Mouse (Mus musculus): ENCODE data around the gene Qprt. TPM values are rescaled to one million over a fixed set of nuclear protein-coding genes. Genes with fewer than 3 reads are reported as not detected.

Qprt gene
- total RNA-seq (2021) = 1 to 10 TPM; 4.6 to 5.2 TPM
- long read RNA-seq, experiment 1, transcript Qprt-201 (4 exons, 2,050 nt) = major isoform, 6 of 8 reads
- long read RNA-seq, experiment 1, partial matches to known transcripts = 2 of 8 reads
- long read RNA-seq, experiment 1, other reads (novel, unspliced or antisense) = 0 of 8 reads
- long read RNA-seq, experiment 2, partial matches to known transcripts = 0 of 5 reads
- long read RNA-seq, experiment 2, other reads (novel, unspliced or antisense) = 1 of 5 reads

- no peak for DNase-seq (ENCODE audit: low spot score in 2 of 2)
Observed at GRCm38 (mm10) chr7:127121911-127122270, at the start of gene Qprt. Gene Qprt, minus strand, starts transcription at chr7:127122226.

DNA sequence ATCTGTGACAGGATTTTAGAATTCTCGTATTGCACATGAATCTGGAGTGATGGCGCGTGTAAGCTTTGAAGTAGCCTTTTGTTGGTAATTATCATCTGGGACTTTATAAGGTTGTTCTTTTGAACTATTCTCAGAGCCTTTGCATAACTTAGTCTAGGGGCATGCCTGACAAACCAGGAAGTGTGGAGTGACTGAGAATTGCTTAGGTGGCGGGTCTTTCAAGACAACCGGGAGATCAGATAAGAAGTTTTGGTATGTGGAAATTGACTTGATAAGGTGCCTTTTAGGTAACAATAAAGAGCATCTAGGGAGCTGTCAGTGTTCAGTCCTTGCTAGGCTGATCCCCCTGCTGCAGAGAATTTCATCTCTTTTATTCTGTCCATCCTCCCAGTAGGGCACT, 44.5 kb upstream of the Qprt start:
- no peak for DNase-seq (ENCODE audit: low spot score in 2 of 2)

DNA sequence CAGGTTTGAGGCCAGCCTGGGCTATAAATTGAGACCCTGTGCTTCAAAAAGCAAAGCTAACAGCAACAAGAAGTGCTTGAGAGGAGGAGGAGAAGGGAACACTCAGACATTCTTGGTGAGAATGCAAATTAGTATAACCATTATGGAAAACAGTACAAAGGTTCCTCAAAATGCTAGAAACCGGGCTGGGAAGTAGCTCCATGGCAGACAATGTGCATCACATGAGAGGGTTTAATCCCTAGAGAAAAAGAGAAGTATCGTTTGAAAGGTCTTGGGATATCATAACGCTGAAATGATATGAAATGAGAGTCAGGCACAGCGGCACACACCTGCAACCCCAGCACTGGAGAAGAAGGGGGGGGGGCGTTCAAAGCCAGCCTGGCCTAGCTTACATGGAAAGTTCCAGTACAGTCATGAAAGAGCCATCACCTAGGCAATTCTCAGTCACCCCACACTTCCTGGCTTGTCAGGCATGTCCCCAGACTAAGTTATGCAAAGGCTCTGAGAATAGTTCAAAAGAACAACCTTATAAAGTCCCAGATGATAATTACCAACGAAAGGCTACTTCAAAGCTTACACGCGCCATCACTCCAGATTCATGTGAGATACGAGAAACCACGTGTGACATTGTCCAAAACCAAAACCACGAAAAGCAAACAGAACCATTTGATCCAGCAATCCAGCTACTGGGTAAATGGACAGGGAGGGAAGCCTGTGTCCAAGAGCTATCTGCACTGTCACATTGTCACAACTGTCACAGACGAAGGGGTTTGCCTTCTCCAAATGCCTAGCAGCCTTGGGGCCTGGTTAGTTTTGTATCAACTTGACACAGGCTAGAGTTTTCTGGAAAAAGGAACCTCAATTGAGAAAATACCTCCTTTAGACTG, 43.8 kb upstream of the Qprt start:
- DNase-seq (ENCODE audit: low spot score in 2 of 2) = no peak

- DNase-seq (ENCODE audit: low spot score in 2 of 2) = no peak
Observed at GRCm38 (mm10) chr7:127164002-127164401, 42.0 kb upstream of the Qprt start.

GRCm38 (mm10) chr7:127162546-127162945, 40.5 kb upstream of the Qprt start:
- no peak for DNase-seq (ENCODE audit: low spot score in 2 of 2)

DNA sequence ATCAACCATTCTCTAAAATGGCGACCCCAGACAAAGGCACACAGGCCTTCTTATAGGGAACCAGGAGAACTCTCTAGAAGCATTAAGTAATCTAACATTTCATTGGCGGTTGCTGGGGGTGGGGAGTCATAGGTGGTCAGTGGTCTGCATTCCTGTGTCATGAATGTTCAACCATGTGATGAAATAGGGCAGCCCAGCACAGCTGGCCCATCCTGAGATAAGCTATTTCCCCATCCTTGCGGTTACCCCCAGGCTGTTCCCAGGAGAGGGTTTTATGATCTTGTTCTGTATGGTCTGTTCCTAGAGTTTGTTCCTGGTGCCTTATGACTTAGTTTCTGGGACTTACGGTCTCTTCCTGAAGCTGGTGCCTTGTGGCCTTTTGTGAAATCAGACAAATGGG, 35.5 kb upstream of the Qprt start:
- no peak for DNase-seq (ENCODE audit: low spot score in 2 of 2)

- no peak for DNase-seq (ENCODE audit: low spot score in 2 of 2)
Observed at GRCm38 (mm10) chr7:127153477-127153876, 31.5 kb upstream of the Qprt start.

- no peak for DNase-seq (ENCODE audit: low spot score in 2 of 2)
Observed at GRCm38 (mm10) chr7:127152464-127152863, 30.4 kb upstream of the Qprt start.

GRCm38 (mm10) chr7:127147901-127148300, 25.9 kb upstream of the Qprt start:
- no peak for DNase-seq (ENCODE audit: low spot score in 2 of 2)

DNA sequence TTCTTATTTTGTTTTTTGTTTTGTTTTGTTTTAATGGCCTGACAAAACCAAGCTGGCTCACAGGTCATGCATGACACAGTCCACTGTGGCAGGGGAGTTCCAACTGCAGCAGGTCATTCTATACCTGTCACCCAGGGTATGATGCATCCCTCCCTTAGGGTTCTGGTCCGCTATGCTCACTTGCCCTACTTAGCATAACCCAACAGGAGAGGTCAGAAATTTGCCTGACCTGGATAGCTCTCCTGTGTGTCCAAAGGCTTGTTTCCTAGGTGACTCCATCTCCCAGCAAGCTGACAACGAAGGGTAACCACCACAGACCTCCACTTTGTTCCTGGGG, 24.2 kb upstream of the Qprt start:
- DNase-seq (ENCODE audit: low spot score in 2 of 2) = no peak

DNA sequence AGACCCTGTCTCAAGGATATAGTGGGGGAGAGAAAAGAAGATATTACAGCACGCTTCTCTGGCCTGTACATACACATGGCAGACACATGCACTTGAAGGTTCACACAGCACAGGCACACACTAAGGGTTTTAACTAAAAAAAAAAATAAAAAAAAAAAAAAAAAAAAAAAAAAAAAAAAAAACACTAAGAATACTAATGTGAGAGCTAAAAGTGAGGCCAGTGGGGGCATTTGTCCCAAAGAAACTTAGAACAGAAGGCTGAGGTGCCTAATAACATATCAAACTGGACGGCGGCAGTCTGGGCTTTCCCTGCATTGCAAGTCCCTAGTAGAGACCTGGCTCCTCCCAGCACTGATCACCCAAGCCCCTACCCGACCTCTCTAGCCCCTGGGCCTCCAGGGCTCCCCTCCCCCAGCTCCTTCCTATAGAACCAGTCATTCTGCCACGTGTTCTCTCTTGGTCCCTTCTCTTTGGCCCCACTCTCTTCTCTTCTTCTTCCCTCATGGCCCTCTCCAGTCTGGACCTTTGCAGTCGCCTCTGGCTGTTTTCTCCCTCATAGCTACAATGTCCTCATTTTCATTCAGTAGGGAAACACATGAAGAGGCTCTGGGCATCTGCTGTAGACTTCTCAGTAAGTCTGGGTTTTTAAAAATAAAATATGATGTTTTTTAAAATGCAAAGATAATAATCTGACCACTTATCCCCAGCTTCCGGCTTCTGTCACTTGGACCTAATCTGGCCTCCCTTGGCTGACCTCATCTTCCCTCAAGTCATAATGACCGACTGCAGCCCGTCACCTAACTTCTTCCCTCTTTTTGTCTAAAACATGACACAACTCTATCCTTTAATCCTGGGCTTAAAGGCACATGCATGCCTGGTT, 23.6 kb upstream of the Qprt start:
- DNase-seq (ENCODE audit: low spot score in 2 of 2) = no peak

DNA sequence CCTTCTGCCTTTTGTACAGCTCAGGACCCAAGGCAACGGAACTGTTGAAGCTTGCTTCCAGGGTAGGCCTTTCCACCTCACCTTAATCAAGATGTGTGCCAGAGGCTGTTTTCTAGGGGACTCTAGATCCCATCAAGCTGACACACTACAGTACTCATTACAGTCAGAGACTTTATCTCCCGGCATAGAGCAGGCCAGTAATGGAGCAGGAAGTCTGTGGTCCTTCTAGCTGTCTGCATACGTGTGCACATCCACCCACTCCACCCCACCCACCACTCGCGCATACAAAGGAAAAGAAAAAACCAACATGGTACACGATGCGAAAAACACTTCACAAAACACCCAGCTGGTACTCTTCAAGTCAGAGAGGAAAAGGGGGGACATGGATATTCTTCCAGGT, 22.4 kb upstream of the Qprt start:
- no peak for DNase-seq (ENCODE audit: low spot score in 2 of 2)

GRCm38 (mm10) chr7:127142666-127143065, 20.6 kb upstream of the Qprt start:
- no peak for DNase-seq (ENCODE audit: low spot score in 2 of 2)

GRCm38 (mm10) chr7:127142214-127142613, 20.2 kb upstream of the Qprt start:
- no peak for DNase-seq (ENCODE audit: low spot score in 2 of 2)

DNA sequence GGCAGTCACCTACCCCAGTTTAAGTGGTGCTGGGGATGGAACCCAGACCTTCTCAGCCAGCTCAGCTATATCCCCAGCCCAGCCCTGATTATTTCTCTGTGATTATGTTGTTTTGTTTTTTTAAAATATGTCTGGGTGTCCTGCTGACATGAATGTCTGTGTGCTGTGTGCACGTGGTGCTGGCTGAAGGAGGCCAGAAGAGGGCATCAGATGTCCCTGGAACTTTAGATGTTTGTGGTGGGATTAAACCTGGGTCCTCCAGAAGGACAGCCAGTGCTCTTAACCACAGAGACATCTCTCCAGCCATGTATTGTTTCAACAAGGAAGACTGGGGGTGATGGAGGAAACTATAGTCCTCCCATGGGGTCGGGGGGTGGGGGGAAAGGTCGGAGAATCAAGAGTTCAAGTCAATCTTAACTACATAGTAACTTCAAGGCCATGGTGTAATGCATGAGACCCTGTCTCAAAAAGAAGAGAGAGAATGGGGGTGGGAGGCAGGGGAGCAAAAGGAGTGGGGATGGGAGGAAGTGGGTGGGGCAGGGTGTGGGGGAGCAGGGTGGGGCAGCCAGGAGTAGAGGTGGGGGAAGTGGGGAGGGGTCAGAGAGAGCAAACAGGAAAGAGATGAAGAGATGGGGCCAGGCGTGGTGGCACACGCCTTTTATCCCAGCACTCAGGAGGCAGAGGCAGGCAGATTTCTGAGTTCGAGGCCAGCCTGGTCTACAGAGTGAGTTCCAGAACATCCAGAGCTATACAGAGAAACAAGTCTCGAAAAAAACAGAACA, 18.8 kb upstream of the Qprt start:
- no peak for DNase-seq (ENCODE audit: low spot score in 2 of 2)

DNA sequence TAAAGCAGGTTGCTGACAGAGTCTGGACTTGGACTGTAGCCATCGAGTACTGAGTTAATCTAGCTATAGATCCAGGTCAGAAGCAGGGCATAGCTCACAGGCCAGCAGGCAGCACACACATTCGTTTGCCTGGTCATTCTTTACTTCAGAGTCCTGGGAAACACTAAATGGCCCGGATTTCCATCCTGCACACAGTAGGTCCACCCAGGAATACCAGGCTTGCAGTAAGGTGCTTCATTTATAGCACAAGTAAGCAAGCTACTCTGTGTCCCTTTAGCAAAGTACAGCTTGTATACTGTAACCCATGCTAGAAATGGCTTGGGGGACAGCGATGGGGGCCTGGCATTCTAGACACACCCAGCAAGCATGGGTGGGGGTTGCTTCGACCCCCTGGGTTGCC, 17.5 kb upstream of the Qprt start:
- DNase-seq (ENCODE audit: low spot score in 2 of 2) = no peak

- DNase-seq (ENCODE audit: low spot score in 2 of 2) = no peak
Observed at GRCm38 (mm10) chr7:127139100-127139499, 17.1 kb upstream of the Qprt start.

GRCm38 (mm10) chr7:127137262-127138017, 15.4 kb upstream of the Qprt start, which contains the start of gene Spn:
Gene Spn, minus strand, starts transcription at chr7:127137823.
- no peak for DNase-seq (ENCODE audit: low spot score in 2 of 2)

- no peak for DNase-seq (ENCODE audit: low spot score in 2 of 2)
Observed at GRCm38 (mm10) chr7:127136181-127137071, 14.4 kb upstream of the Qprt start.
